Mouse (Mus musculus) telencephalon, adult 2 months (tissue): ENCODE results near the gene Thrb.
"Not testable (repeated sequence)": the region's sequence is repeated elsewhere in the genome, so short reads cannot be mapped to it uniquely, and the experiment has no call there.

ENCODE experiments used
- DNase-seq: peaks from one replicate; pipeline ENCODE4 v3.0.0-alpha.2; 2011; ENCODE audit warnings: low read depth, low spot score

The Thrb gene

GRCm38 (mm10) chr14:17934779-17935178 is 274.7 kb downstream of the Thrb start:
- not testable (repeated sequence) for DNase-seq

- DNase-seq: no peak
Observed at GRCm38 (mm10) chr14:17954038-17954437, 294.0 kb downstream of the Thrb start.

DNA sequence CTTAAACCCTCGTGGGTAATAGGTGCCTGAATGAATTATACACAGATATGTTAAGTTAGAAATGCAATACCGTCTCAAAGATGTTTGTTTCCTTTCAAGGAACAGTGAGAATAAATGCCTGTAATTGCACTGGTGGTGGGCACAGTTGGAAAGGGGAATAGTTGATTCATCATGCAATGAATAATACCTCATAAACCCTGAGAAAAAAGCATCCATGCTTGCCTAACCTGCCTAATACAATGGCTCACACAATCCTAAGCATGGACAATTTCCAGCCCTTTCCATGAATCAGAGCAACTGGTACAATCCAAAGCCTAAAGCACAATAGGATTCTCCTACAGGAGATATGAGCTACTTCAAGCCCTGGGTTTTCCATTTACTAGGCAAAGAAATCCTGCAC is 299.8 kb downstream of the Thrb start:
- no peak for DNase-seq

DNA sequence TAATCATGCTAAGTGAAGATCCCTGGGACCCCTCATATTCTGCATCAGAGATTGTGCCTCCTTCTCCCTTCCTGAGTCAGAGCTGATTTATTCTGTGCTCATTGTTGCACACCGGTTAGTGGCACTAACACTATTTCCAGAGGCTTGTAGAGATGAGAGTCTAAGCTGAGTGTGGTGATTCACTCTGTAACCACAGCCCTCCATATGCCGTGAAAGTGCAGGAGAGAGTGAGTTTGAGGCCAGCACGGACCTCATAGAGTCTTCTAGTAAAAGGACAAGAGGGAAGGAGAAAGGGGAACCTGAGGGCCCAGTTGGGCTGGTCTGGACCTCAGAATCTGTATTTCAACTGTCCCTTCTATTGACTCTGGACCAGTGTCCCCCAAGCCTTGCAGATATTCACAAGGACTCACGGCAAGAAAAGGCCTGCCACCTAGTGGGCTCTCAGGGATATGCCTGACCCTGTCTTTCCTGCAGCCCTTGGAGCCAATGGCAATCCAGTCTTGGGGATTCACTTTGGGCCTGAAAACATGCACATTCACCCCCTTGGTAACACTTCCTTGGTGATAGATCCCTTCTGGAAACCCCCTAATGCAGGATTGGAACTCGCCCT is 307.2 kb downstream of the Thrb start:
- DNase-seq: peak; percentile 28

GRCm38 (mm10) chr14:17972132-17972531 is 312.1 kb downstream of the Thrb start:
- DNase-seq: no peak

DNA sequence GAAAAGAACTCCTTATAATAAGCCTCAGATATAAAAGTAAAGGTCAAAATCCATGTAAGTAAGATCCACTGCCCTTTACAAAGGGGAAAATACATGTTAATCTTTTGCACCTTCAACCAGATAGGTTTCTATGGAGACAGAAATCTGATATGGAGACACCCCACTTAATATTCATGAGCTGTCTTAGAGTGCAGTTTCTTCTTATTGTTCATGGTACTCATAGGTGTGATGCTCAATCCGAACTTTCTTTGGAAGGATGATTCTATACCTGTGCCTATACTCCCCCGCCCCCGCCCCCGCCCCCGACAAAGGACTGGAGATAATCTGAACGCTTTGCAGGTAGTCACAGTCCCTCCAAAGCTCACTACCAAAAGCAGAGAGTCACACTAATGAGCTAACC is 312.6 kb downstream of the Thrb start:
- DNase-seq: no peak

GRCm38 (mm10) chr14:17975786-17976185 is 315.7 kb downstream of the Thrb start:
- DNase-seq: no peak

- DNase-seq: no peak
Observed at GRCm38 (mm10) chr14:17978259-17978658, 318.2 kb downstream of the Thrb start.

DNA sequence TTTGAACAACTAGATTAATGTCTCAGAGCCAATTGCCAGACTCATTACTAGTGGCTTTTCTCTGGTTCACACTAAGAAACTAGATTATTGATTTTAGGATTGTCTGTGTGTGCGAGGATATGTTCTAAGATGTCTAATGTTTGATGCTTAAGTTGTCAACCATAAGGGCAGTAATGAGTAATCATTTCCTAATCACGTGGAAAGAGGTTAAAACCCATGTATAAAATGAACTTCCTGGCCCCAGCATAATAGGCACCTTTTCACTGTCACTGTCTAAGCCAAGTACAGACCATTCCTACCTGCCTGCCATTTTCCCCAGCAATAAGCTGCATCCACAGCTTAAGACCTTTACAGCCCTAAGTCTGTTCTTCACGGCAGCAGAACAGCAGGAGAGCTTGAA is 321.2 kb downstream of the Thrb start:
- no peak for DNase-seq

- DNase-seq: no peak
Observed at GRCm38 (mm10) chr14:17982017-17982416, 322.0 kb downstream of the Thrb start.

GRCm38 (mm10) chr14:17983390-17983789 is 323.3 kb downstream of the Thrb start:
- no peak for DNase-seq

DNA sequence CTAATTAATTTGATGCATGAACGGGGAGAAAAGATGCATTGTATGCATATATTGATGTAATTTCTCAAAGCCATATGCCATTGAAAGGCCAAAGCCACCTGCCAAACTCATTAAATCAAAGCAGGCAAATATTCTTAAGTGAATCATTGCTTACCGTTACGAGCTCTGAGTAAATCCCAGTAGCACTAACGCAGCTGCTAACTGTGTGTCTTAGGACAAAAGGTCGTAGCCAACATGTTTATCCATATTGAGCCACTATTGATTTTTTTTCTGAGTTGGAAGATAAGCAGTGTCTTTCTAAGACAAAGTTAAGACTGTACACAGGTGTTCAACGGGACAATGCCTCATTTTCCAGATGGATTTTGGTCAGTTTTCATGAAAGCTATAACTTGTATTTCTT is 323.8 kb downstream of the Thrb start:
- no peak for DNase-seq

- DNase-seq: no peak
Observed at GRCm38 (mm10) chr14:17988580-17988979, 328.5 kb downstream of the Thrb start.

DNA sequence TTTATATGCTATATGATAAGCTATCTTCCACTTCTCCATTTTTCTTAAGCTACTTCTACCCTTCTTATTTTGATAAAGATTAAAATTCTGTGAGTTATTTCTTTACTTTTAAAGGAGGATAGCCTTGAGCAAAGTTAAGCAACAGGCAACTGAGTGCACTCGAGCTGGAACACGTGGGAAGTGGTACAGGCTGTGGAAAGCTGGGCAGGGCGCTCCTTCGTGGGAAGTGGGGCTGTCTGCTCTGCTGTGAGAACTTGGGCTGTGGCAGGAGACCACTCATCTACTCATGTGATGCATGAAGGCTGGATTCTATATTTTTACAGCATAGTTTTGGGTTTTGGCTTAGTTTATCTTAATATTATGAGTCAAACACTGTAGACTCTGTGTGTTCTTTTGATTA is 329.1 kb downstream of the Thrb start:
- no peak for DNase-seq

DNA sequence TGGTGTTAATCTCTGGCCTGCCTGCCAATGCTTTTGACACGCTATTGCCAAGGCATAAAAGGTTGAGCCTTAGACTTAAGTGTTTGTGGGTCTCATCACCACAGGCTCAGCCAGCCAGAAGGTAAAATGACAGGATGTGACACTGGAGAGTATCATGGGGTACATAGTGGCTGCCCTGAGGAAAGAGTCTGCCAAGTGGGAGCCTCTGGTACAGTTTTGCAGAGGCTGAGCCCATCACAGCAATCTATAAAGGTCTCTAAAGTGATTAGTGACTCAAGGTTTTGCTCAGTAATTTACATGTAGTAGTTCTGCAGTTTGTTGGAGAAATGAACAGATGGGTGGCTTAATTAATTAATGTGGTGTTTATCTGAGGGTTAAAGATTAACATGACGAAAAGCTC is 330.1 kb downstream of the Thrb start:
- no peak for DNase-seq

DNA sequence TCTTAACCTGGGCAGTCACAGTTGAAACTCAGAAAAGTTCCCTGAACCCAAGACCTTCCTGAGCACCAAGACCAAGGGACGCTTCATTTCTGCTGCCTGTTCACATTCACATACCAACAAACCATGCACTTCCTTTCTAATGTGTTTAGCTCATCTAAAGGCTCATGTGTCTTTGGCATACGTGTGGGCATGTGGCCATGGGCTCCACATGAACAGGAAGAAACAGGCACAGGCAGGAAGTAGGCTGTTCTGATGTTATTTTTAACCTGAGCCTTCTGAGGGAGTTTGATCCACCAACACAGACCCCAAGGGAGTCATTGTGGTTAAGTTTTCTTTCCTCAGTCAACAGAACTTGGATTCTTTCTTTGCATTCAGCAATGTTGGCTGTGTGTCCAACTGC is 341.8 kb downstream of the Thrb start:
- DNase-seq: no peak

- no peak for DNase-seq
Observed at GRCm38 (mm10) chr14:18003686-18004085, 343.6 kb downstream of the Thrb start.

- no peak for DNase-seq
Observed at GRCm38 (mm10) chr14:18008524-18008923, 348.5 kb downstream of the Thrb start.

GRCm38 (mm10) chr14:18016604-18017003 is 356.5 kb downstream of the Thrb start:
- no peak for DNase-seq

DNA sequence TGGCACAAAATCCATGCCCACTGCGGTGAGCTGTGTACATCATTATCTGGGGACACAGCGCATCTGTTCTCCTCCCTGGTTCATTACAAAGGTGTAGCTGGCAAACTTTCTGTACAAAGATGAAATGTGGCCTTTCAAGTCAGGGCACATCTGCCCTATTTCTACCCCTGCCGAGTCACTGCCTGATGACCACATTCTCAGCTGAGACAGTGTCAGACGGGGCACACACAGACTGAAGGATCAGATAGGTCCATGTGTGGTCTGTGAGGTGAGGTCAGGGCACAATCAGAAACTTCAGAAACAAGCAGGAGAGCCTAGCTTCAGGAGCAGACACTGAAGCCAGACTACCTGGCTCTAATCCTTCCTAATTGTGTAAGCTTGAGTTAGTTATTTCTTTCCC is 360.1 kb downstream of the Thrb start:
- no peak for DNase-seq

GRCm38 (mm10) chr14:18020636-18021035 is 360.6 kb downstream of the Thrb start:
- no peak for DNase-seq

DNA sequence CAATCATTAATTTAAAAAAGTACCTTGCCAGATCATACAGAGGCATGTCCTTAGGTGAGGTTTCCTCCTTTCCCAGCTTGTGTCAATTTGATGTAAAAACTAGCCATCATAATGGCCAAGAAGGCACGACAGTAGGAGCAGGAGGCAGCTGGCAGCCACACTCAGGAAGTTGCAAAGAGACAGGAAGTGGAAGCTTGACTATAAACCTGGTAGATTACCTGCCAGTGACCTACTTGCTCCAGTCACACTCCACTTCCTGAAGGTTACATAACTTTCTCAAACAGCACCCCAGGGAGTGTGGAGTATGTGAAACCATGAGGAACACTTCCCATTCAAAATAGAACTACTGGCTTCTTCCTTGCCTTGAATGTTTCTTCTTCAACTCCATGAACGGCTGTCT is 361.7 kb downstream of the Thrb start:
- no peak for DNase-seq

GRCm38 (mm10) chr14:18022351-18022750 is 362.3 kb downstream of the Thrb start:
- no peak for DNase-seq

DNA sequence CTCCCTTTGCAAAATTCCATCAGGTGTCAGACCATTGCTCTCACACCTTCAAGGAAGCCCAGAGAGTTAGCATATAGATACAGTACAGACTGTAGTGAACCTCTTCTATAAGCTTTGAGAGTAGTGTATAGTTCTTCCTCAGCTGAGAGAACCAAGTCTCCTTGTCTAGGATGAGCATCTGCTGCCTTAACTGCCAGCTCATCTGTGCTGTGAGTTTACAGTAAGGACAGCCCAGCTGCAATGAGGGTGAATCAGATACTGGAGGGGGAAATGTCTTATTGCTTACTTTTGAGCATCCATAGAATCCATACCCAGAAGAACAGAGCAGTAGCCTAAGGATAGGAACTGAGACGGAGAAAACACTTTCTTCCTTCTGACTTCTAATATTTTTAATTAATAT is 367.8 kb downstream of the Thrb start:
- DNase-seq: no peak
